Mouse (Mus musculus) cerebellum, adult 8-10 months (tissue): Measurements from ENCODE around the gene Nqo1.

Experiments
- DNase-seq: peaks from one replicate; pipeline ENCODE4 v3.0.0; 2022

Gene Nqo1

GRCm38 (mm10) chr8:107403038-107403781, at the start of gene Nqo1:
Nqo1 (minus strand) TSS chr8:107403206.
- DNase-seq, result peak; percentile 43

- no peak for DNase-seq
Measured at GRCm38 (mm10) chr8:107451414-107452066, 48.5 kb upstream of the Nqo1 start.

GRCm38 (mm10) chr8:107449655-107450054, 46.6 kb upstream of the Nqo1 start:
- DNase-seq, result no peak

DNA sequence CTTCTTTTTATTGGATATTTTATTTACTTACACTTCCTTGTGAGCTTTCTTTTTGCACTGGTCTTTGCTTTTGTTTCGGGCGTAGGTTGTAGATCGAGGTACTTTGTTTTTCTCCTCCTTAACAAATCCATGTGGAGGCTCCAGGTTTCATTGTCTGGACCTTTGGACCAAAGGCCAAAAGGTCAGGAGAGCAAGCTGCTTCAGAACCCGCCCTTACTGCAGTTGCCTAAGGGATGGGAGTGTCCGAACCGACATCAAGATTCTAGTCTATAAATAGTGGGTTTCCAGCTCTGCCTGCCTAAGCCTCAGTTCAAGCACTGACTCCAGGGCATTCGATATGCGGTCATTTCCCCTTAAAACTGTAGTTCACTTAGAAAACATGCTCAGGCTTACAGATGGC, 46.1 kb upstream of the Nqo1 start:
- DNase-seq, result no peak

- DNase-seq, result no peak
Measured at GRCm38 (mm10) chr8:107448382-107448889, 45.4 kb upstream of the Nqo1 start.

GRCm38 (mm10) chr8:107447713-107448112, 44.7 kb upstream of the Nqo1 start:
- no peak for DNase-seq

DNA sequence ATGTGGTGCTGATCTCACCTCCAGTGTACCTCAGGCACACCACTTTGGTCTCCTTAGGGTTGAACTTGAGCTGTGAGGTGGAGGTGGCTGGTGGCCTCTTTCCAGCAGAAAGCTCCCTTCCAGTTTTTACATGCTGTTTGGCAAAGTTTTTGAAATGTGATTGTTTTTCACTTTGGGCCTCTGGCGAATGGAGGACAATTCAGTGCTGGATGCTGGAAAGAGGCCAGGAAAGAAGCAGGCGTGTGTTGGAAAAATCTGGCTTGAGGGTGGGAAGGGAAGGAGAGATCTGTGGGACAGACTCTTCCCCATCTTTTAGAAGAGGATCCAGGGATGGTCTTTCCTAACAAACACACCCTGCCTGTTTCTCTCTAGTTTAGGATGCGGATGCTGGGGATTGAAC, 41.6 kb upstream of the Nqo1 start:
- no peak for DNase-seq

DNA sequence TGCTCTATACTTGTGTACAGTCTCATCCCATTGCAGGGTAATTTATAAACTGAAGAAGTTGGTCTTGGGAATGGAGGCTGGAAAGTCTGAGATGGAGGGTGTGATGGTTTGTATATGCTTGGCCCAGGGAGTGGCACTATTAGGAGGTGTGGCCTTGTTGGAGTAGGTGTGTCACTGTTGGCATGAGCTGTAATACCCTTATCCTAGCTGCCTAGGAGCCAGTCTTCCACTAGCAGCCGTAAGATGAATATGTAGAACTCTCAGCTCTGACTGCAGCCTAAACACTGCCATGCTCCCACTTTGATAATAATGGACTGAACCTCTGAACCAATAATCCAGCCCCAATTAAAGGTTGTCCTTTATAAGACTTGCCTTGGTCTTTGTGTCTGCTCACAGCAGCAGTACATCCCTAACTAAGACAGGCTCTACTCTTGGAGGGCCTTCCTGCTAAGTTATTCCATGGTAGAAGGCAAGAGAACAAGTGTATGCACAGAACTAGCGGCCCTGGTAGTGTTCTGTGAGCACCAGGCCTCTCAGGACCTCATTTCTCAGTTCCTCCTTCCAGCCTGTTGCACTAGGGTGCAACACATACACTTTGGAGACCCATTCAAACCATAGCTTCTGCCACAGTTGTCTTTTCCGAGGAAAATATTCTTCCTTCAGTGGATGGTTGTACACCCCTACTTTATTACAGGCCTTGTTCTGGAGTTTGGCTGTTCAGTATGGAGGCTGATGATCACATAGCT, 37.0 kb upstream of the Nqo1 start:
- DNase-seq, result no peak

- no peak for DNase-seq
Measured at GRCm38 (mm10) chr8:107437711-107438110, 34.7 kb upstream of the Nqo1 start.

DNA sequence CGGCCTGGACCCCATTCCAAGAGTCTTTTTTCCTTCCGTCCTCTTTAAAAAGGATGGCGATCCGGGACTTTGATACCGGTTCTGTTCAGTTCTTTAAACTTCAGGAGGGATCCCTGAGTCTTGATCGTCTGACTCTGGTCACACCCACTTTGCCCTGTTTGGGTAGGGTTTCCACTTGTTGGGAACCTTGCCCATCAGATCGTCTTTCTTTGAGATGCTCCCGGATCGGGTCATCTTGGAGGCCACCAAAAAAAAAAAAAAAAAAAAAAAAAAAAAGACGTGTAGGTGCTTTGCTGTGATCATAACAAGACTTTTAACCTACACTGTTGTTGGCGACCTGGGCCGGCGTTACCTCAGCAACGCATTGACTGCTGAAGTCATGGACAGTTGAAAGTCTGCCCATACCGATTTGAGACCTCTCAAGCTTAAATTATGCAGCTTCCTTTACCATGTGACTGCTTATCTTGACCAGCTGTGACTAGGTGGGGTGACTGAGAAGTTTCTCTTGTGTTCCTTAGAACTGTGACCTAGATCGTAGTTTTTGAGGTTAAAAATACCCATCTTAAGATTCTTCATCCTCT, 33.9 kb upstream of the Nqo1 start:
- no peak for DNase-seq

GRCm38 (mm10) chr8:107435962-107436831, 33.2 kb upstream of the Nqo1 start, which contains the start of gene Wwp2:
Wwp2 (plus strand) TSS chr8:107436365.
- DNase-seq, result peak; percentile 75

- no peak for DNase-seq
Measured at GRCm38 (mm10) chr8:107435421-107435961, 32.5 kb upstream of the Nqo1 start.

DNA sequence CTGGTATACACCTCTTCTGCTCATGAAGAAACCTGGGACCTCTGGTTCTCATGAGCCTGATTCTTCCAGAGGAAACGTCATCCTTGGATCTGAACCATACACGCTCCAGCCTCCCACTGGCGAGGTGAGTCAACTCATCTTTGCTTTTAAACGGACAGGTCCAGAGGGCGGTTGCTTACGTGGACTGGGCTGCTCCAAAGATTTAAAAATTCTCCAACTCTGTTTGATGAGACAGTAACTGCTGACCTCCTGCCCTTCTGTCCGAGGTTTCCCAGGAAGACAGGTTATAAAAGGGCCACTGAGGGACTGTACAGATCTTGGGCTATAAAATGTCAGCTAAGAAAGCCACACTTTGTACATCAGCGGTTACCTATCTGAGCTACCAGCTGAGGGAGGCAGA, 27.8 kb upstream of the Nqo1 start:
- no peak for DNase-seq

GRCm38 (mm10) chr8:107425230-107425597, 22.2 kb upstream of the Nqo1 start:
- no peak for DNase-seq

DNA sequence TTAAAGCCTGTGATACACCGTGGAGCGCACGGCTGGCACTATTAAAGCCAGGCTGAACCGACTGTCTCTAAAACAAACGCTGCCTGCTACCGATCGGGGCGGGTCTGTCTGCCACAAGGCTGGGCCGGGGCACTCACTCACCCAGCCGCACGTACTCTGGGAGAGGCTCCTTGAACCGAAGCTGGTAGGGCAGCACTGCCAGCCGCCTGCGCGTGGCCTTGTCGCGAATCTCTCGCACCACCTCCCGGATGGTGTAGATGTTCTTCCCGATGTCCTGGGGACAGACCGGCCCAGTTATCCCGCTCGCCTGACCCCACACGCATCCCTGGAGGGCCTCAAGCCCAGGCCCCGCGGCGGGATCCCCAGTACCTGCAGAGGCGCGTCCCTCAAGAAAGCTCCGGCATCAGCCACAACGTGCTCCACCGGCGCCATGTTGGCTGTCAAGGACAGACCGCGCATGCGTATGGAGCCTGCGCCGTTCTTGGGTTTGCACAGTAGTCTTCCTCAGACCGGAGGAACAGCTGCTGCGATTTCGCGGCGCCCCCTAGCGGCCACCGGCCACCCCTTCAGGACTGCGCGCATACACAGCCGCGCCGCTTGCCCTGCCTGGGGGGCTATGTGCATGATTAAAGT, 21.7 kb upstream of the Nqo1 start, which contains the start of gene Nob1:
TSS of gene Nob1 (minus strand) at position 455 of the 633 bp plus-strand sequence.
- DNase-seq, result peak; percentile 97

- no peak for DNase-seq
Measured at GRCm38 (mm10) chr8:107424176-107424575, 21.2 kb upstream of the Nqo1 start.

- no peak for DNase-seq
Measured at GRCm38 (mm10) chr8:107417001-107417400, 14.0 kb upstream of the Nqo1 start.

- no peak for DNase-seq
Measured at GRCm38 (mm10) chr8:107413881-107414280, 10.9 kb upstream of the Nqo1 start.

GRCm38 (mm10) chr8:107412552-107412951, 9.5 kb upstream of the Nqo1 start:
- DNase-seq, result no peak

GRCm38 (mm10) chr8:107411391-107411790, 8.4 kb upstream of the Nqo1 start:
- DNase-seq, result no peak

DNA sequence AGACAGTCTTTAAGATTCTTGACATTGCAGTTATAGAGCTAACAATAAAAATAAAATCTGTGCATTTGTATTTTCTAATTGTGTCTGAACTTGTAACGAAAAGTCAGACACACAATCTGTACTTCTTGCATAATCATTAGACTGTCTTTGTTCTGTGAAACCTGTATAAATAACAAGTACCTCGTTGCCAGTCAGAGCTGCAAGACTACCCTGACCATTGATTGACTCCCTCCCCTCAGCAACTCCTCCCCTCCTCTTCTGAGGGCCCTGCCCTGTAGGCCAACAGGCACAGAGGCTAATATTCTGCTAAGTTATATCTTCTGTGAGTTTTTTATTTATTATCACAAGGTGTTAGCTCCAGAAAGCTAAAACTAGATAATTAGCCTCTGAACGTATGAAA, 2.9 kb upstream of the Nqo1 start:
- no peak for DNase-seq
